Mouse (Mus musculus) kidney, adult 2 months (tissue): ENCODE results near the gene Thoc3.

Experiments used
- CTCF ChIP-seq: fragments of 200-500 bp; conservative IDR thresholded peaks from 2 replicates; pipeline ENCODE4 v1.5.1; 2011; ENCODE audit warnings: low read depth, mild to moderate bottlenecking, control low read depth, low read length, moderate library complexity, mixed read lengths; ENCODE audit not compliant: insufficient read depth, insufficient read length
- POLR2A ChIP-seq: fragments of 200-500 bp; IDR thresholded peaks from one replicate; pipeline ENCODE4 v1.6.1; 2011; ENCODE audit warnings: low read depth, low read length, control low read depth

DNA sequence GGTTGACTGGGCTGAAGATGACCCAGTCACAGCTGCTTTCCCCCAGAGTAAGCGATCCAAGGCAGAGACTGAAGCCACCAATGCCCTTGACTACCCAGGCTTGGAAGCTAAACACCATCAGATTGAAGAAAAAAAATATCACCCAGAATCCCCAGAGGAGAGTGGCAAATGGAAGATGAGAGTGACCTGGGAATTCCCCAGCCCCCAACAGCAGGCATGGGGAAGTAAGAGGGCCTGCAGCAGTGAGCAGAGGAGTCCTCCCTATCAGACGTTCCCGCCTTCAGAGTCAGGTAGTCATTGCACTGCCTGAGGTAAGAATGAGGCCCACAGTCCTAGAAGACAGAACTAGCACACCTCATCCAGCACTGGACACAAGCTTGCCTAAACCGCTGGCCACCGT is 21.8 kb upstream of the Thoc3 start:
- no peak for TF ChIP-seq POLR2A
- no peak for TF ChIP-seq CTCF
